Mouse (Mus musculus) lung, postnatal 0 days (tissue): ENCODE data around the gene Birc5. TPM values are rescaled to one million over a fixed set of nuclear protein-coding genes. Genes with fewer than 3 reads are reported as not detected.

ENCODE experiments used
- ATAC-seq: fragments of 200-750 bp; cut with Nextera tagmentation; 2 replicates; pipeline ENCODE4 v1.8.0; 2017; ENCODE audit warnings: moderate library complexity
- DNase-seq: peaks from one replicate; pipeline ENCODE4 v3.0.0-alpha.2; 2016; ENCODE audit warnings: low spot score
- H3K27ac ChIP-seq: fragments of 300-500 bp; sonication (generic); 2 replicates; pipeline ENCODE4 v1.5.1; 2014; ENCODE audit warnings: antibody characterized with exemption, mild to moderate bottlenecking, low read length, mixed read lengths
- H3K27me3 ChIP-seq: fragments of 300-500 bp; sonication (generic); replicated peaks from 2 replicates; pipeline ENCODE4 v1.6.1; 2014; ENCODE audit warnings: low read length, mixed read lengths; ENCODE audit not compliant: insufficient read depth
- H3K36me3 ChIP-seq: fragments of 300-500 bp; sonication (generic); 2 replicates; pipeline ENCODE4 v1.6.1; 2014; ENCODE audit warnings: low read length, mixed read lengths; ENCODE audit not compliant: insufficient read depth
- H3K4me1 ChIP-seq: fragments of 300-500 bp; sonication (generic); 2 replicates; pipeline ENCODE4 v1.6.1; 2014; ENCODE audit warnings: antibody characterized with exemption, low read depth, low read length, mixed read lengths; ENCODE audit not compliant: insufficient read depth
- H3K4me2 ChIP-seq: fragments of 300-500 bp; sonication (generic); replicated peaks from 2 replicates; pipeline ENCODE4 v1.6.1; 2014; ENCODE audit warnings: low read depth, mild to moderate bottlenecking, low read length, moderate library complexity, mixed read lengths
- H3K4me3 ChIP-seq: fragments of 300-500 bp; sonication (generic); 2 replicates; pipeline ENCODE4 v1.5.1; 2014; ENCODE audit warnings: low read depth, low read length
- H3K9ac ChIP-seq: fragments of 300-500 bp; sonication (generic); replicated peaks from 2 replicates; pipeline ENCODE4 v1.6.1; 2014; ENCODE audit warnings: low read depth, mild to moderate bottlenecking
- H3K9me3 ChIP-seq: fragments of 300-500 bp; sonication (generic); 2 replicates; pipeline ENCODE4 v1.6.1; 2016; ENCODE audit warnings: low read length, mixed read lengths
- CTCF ChIP-seq: IDR thresholded peaks from 2 replicates; pipeline ENCODE4 v1.5.1; 2016; ENCODE audit warnings: antibody characterized with exemption, mild to moderate bottlenecking
- EP300 ChIP-seq: IDR thresholded peaks from 2 replicates; pipeline ENCODE4 v1.6.1; 2016; ENCODE audit warnings: antibody characterized with exemption, mild to moderate bottlenecking, control low read depth
- WGBS: fragments of 180-500 bp; shearing (Covaris S2); extraction: QIAGEN DNeasy Blood & Tissue Kit; methylation state at CpG from one replicate; pipeline ENCODE4 v1.1.7; 2014; 5-methylcytosine and 5-hydroxymethylcytosine counted together
- polyA plus RNA-seq: library from polyadenylated mRNA; unstranded; fragments of >200 nt; fragmentation: Nextera tagmentation; extraction: Ambion mirVana; gene quantifications from 2 replicates; pipeline ENCODE4 v1.2.1, GENCODE M21; 2015

Gene Birc5
- 15.0 and 26.2 TPM in 2 replicates for polyA plus RNA-seq

DNA sequence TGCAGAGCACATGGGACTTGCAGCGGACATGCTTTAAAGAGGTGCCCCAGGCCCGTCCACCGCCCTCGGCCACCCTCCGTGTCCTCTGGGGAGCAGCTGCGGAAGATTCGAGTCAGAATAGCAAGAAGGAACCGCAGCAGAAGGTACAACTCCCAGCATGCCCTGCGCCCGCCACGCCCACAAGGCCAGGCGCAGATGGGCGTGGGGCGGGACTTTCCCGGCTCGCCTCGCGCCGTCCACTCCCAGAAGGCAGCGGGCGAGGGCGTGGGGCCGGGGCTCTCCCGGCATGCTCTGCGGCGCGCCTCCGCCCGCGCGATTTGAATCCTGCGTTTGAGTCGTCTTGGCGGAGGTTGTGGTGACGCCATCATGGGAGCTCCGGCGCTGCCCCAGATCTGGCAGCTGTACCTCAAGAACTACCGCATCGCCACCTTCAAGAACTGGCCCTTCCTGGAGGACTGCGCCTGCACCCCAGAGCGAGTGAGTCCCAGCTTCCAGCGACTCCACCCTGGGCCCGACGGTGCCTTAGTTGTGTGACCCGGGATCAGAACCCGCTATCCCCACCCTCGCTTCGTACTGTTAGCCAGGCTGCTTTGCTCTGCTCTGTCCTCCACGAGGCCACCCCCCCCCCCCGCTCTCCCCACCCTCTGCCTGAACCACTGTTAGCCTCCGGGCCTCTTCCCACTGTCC lies at the start of gene Birc5:
TSS of gene Birc5 (plus strand) at position 267 of the 687 bp plus-strand sequence.
- Histone ChIP-seq H3K27me3 (no peaks in the 10 kb centered on the region), H3K4me3 (peak within 1 kb of the TSS; percentile 65), H3K9ac (peak within 1 kb of the TSS; percentile 43), H3K27ac (peak within 1 kb of the TSS; percentile 86), H3K4me2 (peak within 1 kb of the TSS; percentile 69), H3K4me1 (peaks cover 13% of the 10 kb centered on the region; the same call in 1 of the 2 replicates), H3K9me3 (no peaks in the 10 kb centered on the region), H3K36me3 (no peaks in the 10 kb centered on the region)
- WGBS = 1% methylated on average over 50 of the region's 51 CpGs
- DNase-seq (peak; percentile 98), ATAC-seq (peak; percentile 99)
- no peak for TF ChIP-seq EP300
- no peak for TF ChIP-seq CTCF

DNA sequence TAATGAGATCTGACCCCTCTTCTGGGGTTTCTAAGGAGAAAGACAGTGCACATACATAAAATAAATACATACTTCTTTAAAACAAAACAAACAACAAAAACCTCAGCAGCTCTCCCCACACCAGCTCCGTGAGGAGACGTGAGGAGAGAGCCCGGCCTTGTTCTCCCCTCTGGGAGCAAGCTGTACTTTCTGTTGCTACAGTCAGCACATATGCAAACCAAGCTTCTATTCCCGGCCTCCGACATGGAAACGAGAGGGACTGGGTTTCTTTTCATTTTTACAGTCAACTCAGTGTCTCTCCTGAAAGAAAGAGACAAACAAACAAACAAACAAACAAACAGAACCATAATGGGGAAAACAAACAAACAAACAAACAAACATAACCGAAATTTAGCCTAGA lies 49.0 kb upstream of the Birc5 start:
- DNase-seq (no peak), ATAC-seq (no peak)
- Histone ChIP-seq H3K9me3 (no peaks in the 10 kb centered on the region), H3K36me3 (no peaks in the 10 kb centered on the region), H3K4me2 (no peak overlapping the region), H3K27ac (no peak overlapping the region), H3K9ac (no peak overlapping the region), H3K4me3 (no peak overlapping the region), H3K4me1 (no peaks in the 10 kb centered on the region), H3K27me3 (no peaks in the 10 kb centered on the region)
- TF ChIP-seq EP300 (no peak), CTCF (no peak)
- WGBS = 79% methylated on average over 7 of the region's 7 CpGs

DNA sequence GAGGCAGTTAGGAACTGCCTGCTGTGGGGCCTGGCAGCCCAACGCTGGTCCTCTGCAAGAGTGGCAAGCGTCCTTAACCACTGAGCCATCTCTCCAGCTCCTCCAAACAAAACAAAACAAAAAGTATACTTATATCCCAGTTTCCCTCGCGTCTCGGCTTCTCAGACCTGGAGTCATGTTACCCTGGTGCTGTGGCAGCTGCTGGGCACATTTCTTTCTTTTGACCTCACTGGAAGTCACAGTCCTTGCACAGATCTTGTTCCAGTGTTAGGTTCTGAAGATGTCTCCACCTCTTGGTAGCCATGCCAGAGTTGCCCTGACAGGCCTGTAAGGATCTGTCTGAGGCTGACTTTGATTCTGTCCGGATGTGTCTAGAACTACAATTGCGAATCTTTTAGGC lies 47.4 kb upstream of the Birc5 start:
- Histone ChIP-seq H3K27ac (no peak overlapping the region), H3K4me1 (no peaks in the 10 kb centered on the region), H3K4me3 (no peak overlapping the region), H3K9me3 (no peaks in the 10 kb centered on the region), H3K9ac (no peak overlapping the region), H3K4me2 (no peak overlapping the region), H3K27me3 (no peaks in the 10 kb centered on the region), H3K36me3 (no peaks in the 10 kb centered on the region)
- WGBS = 63% methylated on average over 7 of the region's 7 CpGs
- DNase-seq = no peak
- TF ChIP-seq EP300 (no peak), CTCF (no peak)
- ATAC-seq = no peak

DNA sequence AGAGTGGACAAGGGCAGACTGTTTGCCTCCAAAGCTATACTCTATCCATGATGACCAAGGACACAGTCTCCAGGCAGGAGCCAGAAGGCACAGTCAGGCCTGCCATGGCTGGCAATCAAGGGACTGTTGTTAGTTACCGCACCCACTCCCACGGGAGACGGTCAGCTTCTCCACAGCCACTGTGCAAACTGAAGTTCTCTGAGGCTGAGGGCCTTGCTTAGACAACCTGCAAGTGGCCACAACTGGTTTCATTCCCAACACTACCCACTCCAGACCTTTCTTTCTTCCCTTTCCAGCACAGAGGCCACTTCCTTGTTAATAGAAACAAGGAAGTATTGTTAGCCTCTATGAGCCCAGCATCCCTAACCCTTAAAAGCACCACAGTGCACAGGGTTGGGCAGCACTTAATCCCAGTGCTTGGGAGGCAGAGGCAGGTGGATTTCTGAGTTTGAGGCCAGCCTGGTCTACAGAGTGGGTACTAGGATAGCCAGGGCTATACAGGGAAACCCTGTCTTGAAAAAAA lies 45.8 kb upstream of the Birc5 start:
- Histone ChIP-seq H3K9me3 (no peaks in the 10 kb centered on the region), H3K36me3 (no peaks in the 10 kb centered on the region), H3K4me2 (no peak overlapping the region), H3K4me1 (no peaks in the 10 kb centered on the region), H3K4me3 (no peak overlapping the region), H3K27me3 (no peaks in the 10 kb centered on the region), H3K9ac (no peak overlapping the region), H3K27ac (no peak overlapping the region)
- TF ChIP-seq EP300 (no peak), CTCF (no peak)
- ATAC-seq (no peak), DNase-seq (no peak)
- WGBS = 72% methylated on average over 3 of the region's 3 CpGs

DNA sequence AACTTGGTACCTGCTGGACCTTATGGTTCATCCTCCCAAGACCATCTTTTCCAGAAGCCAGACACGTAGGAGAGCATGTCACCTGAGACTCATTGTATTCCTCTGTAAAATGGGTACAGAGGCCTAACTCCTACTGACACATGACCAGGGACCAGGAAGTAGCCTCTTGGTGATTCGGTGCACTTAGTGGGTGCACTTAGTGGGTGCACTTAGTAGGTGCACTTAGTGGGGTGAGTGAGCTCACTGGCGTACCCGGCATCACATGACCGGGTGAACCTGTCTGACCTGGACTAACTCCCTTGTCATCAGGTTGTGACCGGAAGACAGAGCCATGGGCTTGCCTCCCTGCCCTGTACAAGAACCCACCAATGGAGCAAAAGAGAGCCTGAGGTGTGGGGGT lies 42.3 kb upstream of the Birc5 start:
- WGBS = 90% methylated on average over 6 of the region's 6 CpGs
- no peak overlapping the region for H3K4me2 ChIP-seq
- H3K4me1 ChIP-seq = peaks cover 8% of the 10 kb centered on the region; the same call in 1 of the 2 replicates
- H3K9ac ChIP-seq = no peak overlapping the region
- H3K36me3 ChIP-seq = no peaks in the 10 kb centered on the region
- H3K27ac ChIP-seq = no peak overlapping the region
- ATAC-seq (no peak), DNase-seq (no peak)
- H3K4me3 ChIP-seq = no peak overlapping the region
- no peaks in the 10 kb centered on the region for H3K27me3 ChIP-seq
- H3K9me3 ChIP-seq = no peaks in the 10 kb centered on the region
- TF ChIP-seq CTCF (no peak), EP300 (no peak)

DNA sequence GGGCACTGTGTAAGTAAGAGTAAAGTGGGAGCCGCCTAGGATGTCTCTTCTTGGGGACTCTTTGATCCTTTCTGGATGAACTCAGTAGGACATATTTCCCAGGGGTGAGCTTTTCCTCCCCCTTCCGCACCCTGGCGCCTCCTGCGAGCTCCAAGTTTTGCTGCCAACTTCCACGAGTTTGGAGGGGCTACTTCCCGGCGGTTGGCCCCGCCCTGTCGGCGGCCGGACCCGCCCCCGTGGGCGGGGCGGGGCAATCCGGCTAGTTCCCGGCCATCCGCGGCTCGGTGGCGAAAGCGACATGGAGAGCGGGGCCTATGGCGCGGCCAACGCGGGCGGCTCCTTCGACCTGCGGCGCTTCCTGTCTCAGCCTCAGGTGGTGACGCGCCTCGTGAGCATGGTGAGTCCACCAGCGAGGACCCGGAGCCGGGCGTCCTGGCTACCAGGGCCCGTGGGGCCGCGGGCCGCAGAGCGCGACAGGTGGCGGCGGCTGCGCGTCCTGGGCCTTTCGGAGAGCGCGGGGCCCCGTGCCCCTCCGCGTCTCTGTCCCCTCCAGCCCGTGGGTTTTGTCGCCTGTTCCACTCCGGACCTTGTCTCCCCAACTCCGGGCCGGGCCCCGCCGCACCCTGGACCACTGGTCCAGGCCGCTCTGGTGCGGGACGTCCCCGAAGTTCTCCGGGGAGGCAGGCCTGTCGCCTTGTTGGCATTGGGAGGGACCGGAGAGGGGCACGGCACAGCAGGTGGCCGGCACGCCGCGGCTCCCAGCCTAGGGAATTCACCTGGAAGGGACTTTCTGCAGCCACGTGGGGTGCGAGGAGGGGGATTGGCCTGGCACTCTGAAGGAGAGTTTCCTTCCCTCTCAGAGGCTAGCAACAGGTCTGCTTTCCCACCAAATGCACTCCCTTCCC lies 39.4 kb upstream of the Birc5 start, which contains the start of the genes Gm20708 and Syngr2:
TSS of gene Gm20708 (plus strand) at position 262 of the 905 bp plus-strand sequence.
TSS of gene Syngr2 (plus strand) at position 262 of the 905 bp plus-strand sequence.
- peak within 1 kb of the TSS; percentile 81 for H3K27ac ChIP-seq
- TF ChIP-seq EP300 = no peak
- no peak for TF ChIP-seq CTCF

More for the DNA sequence above, 39.4 kb upstream of the Birc5 start, which contains the start of the genes Gm20708 and Syngr2:
- DNase-seq = peak; percentile 88
- peak; percentile 76 for ATAC-seq
- Histone ChIP-seq H3K27me3 (no peaks in the 10 kb centered on the region), H3K4me3 (peak within 1 kb of the TSS; percentile 96), H3K4me2 (peak within 1 kb of the TSS; percentile 98), H3K4me1 (peaks cover 13% of the 10 kb centered on the region; the same call in 1 of the 2 replicates), H3K9me3 (no peaks in the 10 kb centered on the region), H3K9ac (peak within 1 kb of the TSS; percentile 77), H3K36me3 (0 out of 2 replicates have a peak, but pooled peaks cover 4% of the 10 kb centered on the region)
- under 1% methylated on average over 63 of the region's 75 CpGs for WGBS
